Mouse (Mus musculus): ENCODE measurements around the gene Scml4. TPM values are rescaled to one million over a fixed set of nuclear protein-coding genes. Genes with fewer than 3 reads are reported as not detected.

Gene Scml4
- total RNA-seq, 1 experiment, result 0.22 TPM

- TF ChIP-seq MAFK (IDR thresholded peaks at IDR 0.05; ENCODE audit: insufficient read depth, low read depth, low read length) (no peak), CHD2 (IDR thresholded peaks at IDR 0.05; ENCODE audit: low read depth, low read length) (no peak)
- DNase-seq (ENCODE audit: low read depth, low spot score), result no peak
These were observed 4.9 kb upstream of the Scml4 start for GRCm38 (mm10) chr10:42855250-42855649.

GRCm38 (mm10) chr10:42856574-42856973 is 3.6 kb upstream of the Scml4 start:
- DNase-seq (ENCODE audit: low read depth, low spot score), result no peak
- TF ChIP-seq CHD2 (IDR thresholded peaks at IDR 0.05; ENCODE audit: low read depth, low read length), result no peak
- TF ChIP-seq HCFC1 (IDR thresholded peaks at IDR 0.05; ENCODE audit: borderline replicate concordance, insufficient read depth, low read length), result no peak
- TF ChIP-seq MAFK (IDR thresholded peaks at IDR 0.05; ENCODE audit: insufficient read depth, low read depth, low read length), result no peak
- TF ChIP-seq ZC3H11A (IDR thresholded peaks at IDR 0.05; ENCODE audit: borderline replicate concordance, low read depth, low read length), result no peak
- no peak for TF ChIP-seq ZNF384 (IDR thresholded peaks at IDR 0.05; ENCODE audit: low read depth, low read length)
- H3K9ac ChIP-seq (ENCODE audit: insufficient read depth, low read depth, low read length, poor library complexity, severe bottlenecking), result no peak overlapping the region
- in situ Hi-C loops (cut with MboI; ENCODE audit: low sequenced_read_pairs in 2 of 2, unreplicated experiment in 2 of 2), result no loop called here
- H3K27ac ChIP-seq (ENCODE audit: insufficient read depth, low read depth, low read length, poor library complexity, severe bottlenecking), result no peak overlapping the region
- H3K4me1 ChIP-seq (ENCODE audit: control insufficient read depth in 2 of 2, insufficient read depth in 2 of 2, low read length in 2 of 2, poor library complexity in 1 of 2), result no peaks in the 10 kb centered on the region; a peak in 1 of 4 replicates
- no peak overlapping the region for H3K4me3 ChIP-seq (ENCODE audit: insufficient read depth in 1 of 2, low read depth in 1 of 2, low read length in 2 of 2, poor library complexity in 1 of 2, severe bottlenecking in 1 of 2)
- H3K36me3 ChIP-seq (ENCODE audit: control insufficient read depth, insufficient read depth, low read length, poor library complexity, severe bottlenecking), result no peaks in the 10 kb centered on the region
- H3K9me3 ChIP-seq (ENCODE audit: control insufficient read depth, insufficient read depth, low read depth, low read length), result no peaks in the 10 kb centered on the region

More at GRCm38 (mm10) chr10:42855250-42855649, 4.9 kb upstream of the Scml4 start:
- Histone ChIP-seq H3K4me1 (ENCODE audit: control insufficient read depth in 2 of 2, insufficient read depth in 2 of 2, low read length in 2 of 2, poor library complexity in 1 of 2) (no peaks in the 10 kb centered on the region; a peak in 1 of 4 replicates), H3K27ac (ENCODE audit: insufficient read depth, low read depth, low read length, poor library complexity, severe bottlenecking) (no peak overlapping the region), H3K9ac (ENCODE audit: insufficient read depth, low read depth, low read length, poor library complexity, severe bottlenecking) (no peak overlapping the region), H3K36me3 (ENCODE audit: control insufficient read depth, insufficient read depth, low read length, poor library complexity, severe bottlenecking) (no peaks in the 10 kb centered on the region), H3K4me3 (ENCODE audit: insufficient read depth in 1 of 2, low read depth in 1 of 2, low read length in 2 of 2, poor library complexity in 1 of 2, severe bottlenecking in 1 of 2) (no peak overlapping the region), H3K9me3 (ENCODE audit: control insufficient read depth, insufficient read depth, low read depth, low read length) (no peaks in the 10 kb centered on the region)
- in situ Hi-C loops (cut with MboI; ENCODE audit: low sequenced_read_pairs in 2 of 2, unreplicated experiment in 2 of 2), result no loop called here

- no peaks in the 10 kb centered on the region for H3K9me3 ChIP-seq (ENCODE audit: control insufficient read depth, insufficient read depth, low read depth, low read length)
- no peaks in the 10 kb centered on the region for H3K36me3 ChIP-seq (ENCODE audit: control insufficient read depth, insufficient read depth, low read length, poor library complexity, severe bottlenecking)
- no peak overlapping the region for H3K4me3 ChIP-seq (ENCODE audit: insufficient read depth in 1 of 2, low read depth in 1 of 2, low read length in 2 of 2, poor library complexity in 1 of 2, severe bottlenecking in 1 of 2)
- DNase-seq (ENCODE audit: low read depth, low spot score), result no peak
- no peak overlapping the region for H3K9ac ChIP-seq (ENCODE audit: insufficient read depth, low read depth, low read length, poor library complexity, severe bottlenecking)
- H3K27ac ChIP-seq (ENCODE audit: insufficient read depth, low read depth, low read length, poor library complexity, severe bottlenecking), result no peak overlapping the region
- in situ Hi-C loops (cut with MboI; ENCODE audit: low sequenced_read_pairs in 2 of 2, unreplicated experiment in 2 of 2), result no loop called here
- TF ChIP-seq HCFC1 (IDR thresholded peaks at IDR 0.05; ENCODE audit: borderline replicate concordance, insufficient read depth, low read length) (no peak), ZNF384 (IDR thresholded peaks at IDR 0.05; ENCODE audit: low read depth, low read length) (no peak), CHD2 (IDR thresholded peaks at IDR 0.05; ENCODE audit: low read depth, low read length) (no peak), MAFK (IDR thresholded peaks at IDR 0.05; ENCODE audit: insufficient read depth, low read depth, low read length) (no peak), ZC3H11A (IDR thresholded peaks at IDR 0.05; ENCODE audit: borderline replicate concordance, low read depth, low read length) (no peak)
- no peaks in the 10 kb centered on the region; a peak in 1 of 4 replicates for H3K4me1 ChIP-seq (ENCODE audit: control insufficient read depth in 2 of 2, insufficient read depth in 2 of 2, low read length in 2 of 2, poor library complexity in 1 of 2)
These were observed 3.1 kb upstream of the Scml4 start for GRCm38 (mm10) chr10:42857021-42857420.

- peaks cover 0 to 4% of the 10 kb centered on the region in 2 experiments; a peak in 2 of 4 replicates for H3K4me1 ChIP-seq (ENCODE audit: control insufficient read depth in 2 of 2, insufficient read depth in 2 of 2, low read length in 2 of 2, poor library complexity in 1 of 2)
- no peak overlapping the region for H3K4me3 ChIP-seq (ENCODE audit: insufficient read depth in 1 of 2, low read depth in 1 of 2, low read length in 2 of 2, poor library complexity in 1 of 2, severe bottlenecking in 1 of 2)
- no peaks in the 10 kb centered on the region for H3K9me3 ChIP-seq (ENCODE audit: control insufficient read depth, insufficient read depth, low read depth, low read length)
- in situ Hi-C loops (cut with MboI; ENCODE audit: low sequenced_read_pairs in 2 of 2, unreplicated experiment in 2 of 2), result no loop called here
- no peak overlapping the region for H3K27ac ChIP-seq (ENCODE audit: insufficient read depth, low read depth, low read length, poor library complexity, severe bottlenecking)
- H3K36me3 ChIP-seq (ENCODE audit: control insufficient read depth, insufficient read depth, low read length, poor library complexity, severe bottlenecking), result no peaks in the 10 kb centered on the region
- no peak overlapping the region for H3K9ac ChIP-seq (ENCODE audit: insufficient read depth, low read depth, low read length, poor library complexity, severe bottlenecking)
- TF ChIP-seq ZNF384 (IDR thresholded peaks at IDR 0.05; ENCODE audit: low read depth, low read length), result no peak
- no peak for TF ChIP-seq MAFK (IDR thresholded peaks at IDR 0.05; ENCODE audit: insufficient read depth, low read depth, low read length)
- DNase-seq (ENCODE audit: low read depth, low spot score), result no peak
These were observed 400 bp upstream of the Scml4 start for GRCm38 (mm10) chr10:42859781-42860158.

GRCm38 (mm10) chr10:42861446-42861845 is 1.3 kb downstream of the Scml4 start:
- H3K4me3 ChIP-seq (ENCODE audit: insufficient read depth in 1 of 2, low read depth in 1 of 2, low read length in 2 of 2, poor library complexity in 1 of 2, severe bottlenecking in 1 of 2), result no peak overlapping the region
- DNase-seq (ENCODE audit: low read depth, low spot score), result no peak
- no peak overlapping the region for H3K27ac ChIP-seq (ENCODE audit: insufficient read depth, low read depth, low read length, poor library complexity, severe bottlenecking)
- TF ChIP-seq ZNF384 (IDR thresholded peaks at IDR 0.05; ENCODE audit: low read depth, low read length) (no peak), MAFK (IDR thresholded peaks at IDR 0.05; ENCODE audit: insufficient read depth, low read depth, low read length) (peak; percentile 49; the same call in 1 of the 2 replicates), CHD2 (IDR thresholded peaks at IDR 0.05; ENCODE audit: low read depth, low read length) (no peak), HCFC1 (IDR thresholded peaks at IDR 0.05; ENCODE audit: borderline replicate concordance, insufficient read depth, low read length) (no peak), ZC3H11A (IDR thresholded peaks at IDR 0.05; ENCODE audit: borderline replicate concordance, low read depth, low read length) (no peak)
- no peaks in the 10 kb centered on the region for H3K36me3 ChIP-seq (ENCODE audit: control insufficient read depth, insufficient read depth, low read length, poor library complexity, severe bottlenecking)
- in situ Hi-C loops (cut with MboI; ENCODE audit: low sequenced_read_pairs in 2 of 2, unreplicated experiment in 2 of 2), result no loop called here
- no peak overlapping the region for H3K9ac ChIP-seq (ENCODE audit: insufficient read depth, low read depth, low read length, poor library complexity, severe bottlenecking)
- H3K4me1 ChIP-seq (ENCODE audit: control insufficient read depth in 2 of 2, insufficient read depth in 2 of 2, low read length in 2 of 2, poor library complexity in 1 of 2), result peaks cover 0 to 4% of the 10 kb centered on the region in 2 experiments; a peak in 2 of 4 replicates
- H3K9me3 ChIP-seq (ENCODE audit: control insufficient read depth, insufficient read depth, low read depth, low read length), result no peaks in the 10 kb centered on the region
